Mouse (Mus musculus): ENCODE data around the gene Vwa5b1. TPM values are rescaled to one million over a fixed set of nuclear protein-coding genes. Genes with fewer than 3 reads are reported as not detected.

Vwa5b1 gene
- polyA plus RNA-seq, 1 experiment from 2014 or later, result 0.08 TPM

DNA sequence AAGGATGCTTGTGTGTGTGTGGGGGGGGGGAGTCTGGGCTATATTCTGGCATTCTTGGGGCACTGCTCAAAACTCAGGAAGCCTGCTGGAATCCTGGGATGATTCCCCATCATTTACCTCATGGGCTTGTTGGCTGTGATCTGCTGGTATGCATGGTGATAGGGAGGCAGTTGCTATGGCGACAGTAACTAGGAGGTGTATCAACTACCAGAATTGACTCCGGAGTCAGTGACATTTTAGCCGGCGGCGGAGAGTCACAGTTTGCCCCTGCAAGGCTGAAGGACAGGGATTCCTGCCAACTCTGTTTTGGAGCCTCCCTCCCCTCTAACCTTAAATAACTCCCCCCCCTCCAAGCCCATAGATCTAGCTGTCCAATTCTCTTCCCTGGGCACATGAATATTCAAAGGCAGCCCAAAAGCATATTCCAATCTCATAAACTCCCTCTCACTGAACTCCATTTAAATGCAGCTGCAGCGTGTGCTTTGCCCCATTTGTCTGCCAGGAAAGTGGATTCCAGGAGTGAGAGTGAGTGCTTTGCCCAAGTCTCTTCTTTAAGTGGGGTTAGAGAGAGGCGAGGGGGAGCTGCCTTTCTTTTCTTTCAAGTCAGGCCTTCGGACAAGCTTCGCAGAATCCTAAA is 118.4 kb downstream of the Vwa5b1 start:
- no peak overlapping the region for H3K27ac ChIP-seq (ENCODE audit: low read length)
- no peak overlapping the region for H3K9ac ChIP-seq (replicated peaks; ENCODE audit: low read depth)
- 46% methylated on average over 9 of the region's 9 CpGs for WGBS
- H3K4me1 ChIP-seq (ENCODE audit: insufficient read depth, low read depth, low read length), result no peaks in the 10 kb centered on the region
- H3K4me3 ChIP-seq (ENCODE audit: low read depth, low read length), result no peak overlapping the region
- TF ChIP-seq CTCF (IDR thresholded peaks at IDR 0.05) (no peak), EP300 (IDR thresholded peaks at IDR 0.05) (no peak)
- H3K9me3 ChIP-seq (ENCODE audit: low read length), result no peaks in the 10 kb centered on the region
- DNase-seq (ENCODE audit: low spot score) (no peak), ATAC-seq (no peak)
- no peaks in the 10 kb centered on the region for H3K27me3 ChIP-seq (replicated peaks; ENCODE audit: insufficient read depth, low read length)
- H3K4me2 ChIP-seq (replicated peaks; ENCODE audit: low read depth, low read length), result no peak overlapping the region
- no peaks in the 10 kb centered on the region for H3K36me3 ChIP-seq (ENCODE audit: insufficient read depth, low read length)

DNA sequence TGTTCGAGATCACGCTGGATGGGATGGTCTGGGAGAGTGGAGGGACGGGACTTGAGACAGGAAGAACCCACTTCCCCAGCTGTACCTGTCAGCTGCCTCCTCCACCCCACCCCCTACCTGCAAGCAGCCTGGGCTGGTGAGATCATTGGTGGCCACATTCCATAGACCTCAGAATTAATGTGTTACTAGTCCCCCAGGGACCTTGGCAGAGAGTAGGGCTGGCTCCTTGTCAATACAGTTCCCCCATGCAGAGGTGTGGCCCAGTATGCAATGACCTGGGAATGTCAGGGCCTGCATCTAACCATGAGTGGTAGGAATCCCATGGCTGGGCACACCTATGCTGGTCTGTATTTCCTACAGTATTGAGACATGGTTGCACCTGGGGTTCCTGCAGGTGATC is 119.2 kb downstream of the Vwa5b1 start:
- no peak overlapping the region for H3K27ac ChIP-seq (ENCODE audit: low read length)
- no peaks in the 10 kb centered on the region for H3K36me3 ChIP-seq (ENCODE audit: insufficient read depth, low read length)
- no peak for ATAC-seq
- WGBS, result 62% methylated on average over 3 of the region's 3 CpGs
- no peak overlapping the region for H3K9ac ChIP-seq (replicated peaks; ENCODE audit: low read depth)
- no peak for DNase-seq (ENCODE audit: low spot score)
- TF ChIP-seq CTCF (IDR thresholded peaks at IDR 0.05) (no peak), EP300 (IDR thresholded peaks at IDR 0.05) (no peak)
- no peak overlapping the region for H3K4me2 ChIP-seq (replicated peaks; ENCODE audit: low read depth, low read length)
- no peaks in the 10 kb centered on the region for H3K4me1 ChIP-seq (ENCODE audit: insufficient read depth, low read depth, low read length)
- no peaks in the 10 kb centered on the region for H3K27me3 ChIP-seq (replicated peaks; ENCODE audit: insufficient read depth, low read length)
- no peaks in the 10 kb centered on the region for H3K9me3 ChIP-seq (ENCODE audit: low read length)
- no peak overlapping the region for H3K4me3 ChIP-seq (ENCODE audit: low read depth, low read length)

Other genes with a start within 250 kb of the Vwa5b1 start
- gene Fam43b, start 239.4 kb downstream of the Vwa5b1 start, polyA plus RNA-seq (2015; fragmentation: Nextera tagmentation; extraction: Ambion mirVana), result 0.05 TPM in 1 of 2 replicates, not detected in the other
- 12.3 and 13.1 TPM in 2 replicates for gene Mul1, start 201.2 kb downstream of the Vwa5b1 start, polyA plus RNA-seq (2015; fragmentation: Nextera tagmentation; extraction: Ambion mirVana)
- gene Camk2n1, start 181.6 kb downstream of the Vwa5b1 start, polyA plus RNA-seq (2015; fragmentation: Nextera tagmentation; extraction: Ambion mirVana), result 10.9 and 12.7 TPM in 2 replicates
- gene Pla2g2c, start 88.9 kb upstream of the Vwa5b1 start, polyA plus RNA-seq (2015; fragmentation: Nextera tagmentation; extraction: Ambion mirVana), result 0.43 and 0.53 TPM in 2 replicates
- 10.1 and 11.7 TPM in 2 replicates for gene Ubxn10, start 101.3 kb upstream of the Vwa5b1 start, polyA plus RNA-seq (2015; fragmentation: Nextera tagmentation; extraction: Ambion mirVana)
- not detected in 2 replicates for gene Pla2g2f, start 121.7 kb upstream of the Vwa5b1 start, polyA plus RNA-seq (2015; fragmentation: Nextera tagmentation; extraction: Ambion mirVana)
- gene Pla2g2d, start 139.9 kb upstream of the Vwa5b1 start, polyA plus RNA-seq (2015; fragmentation: Nextera tagmentation; extraction: Ambion mirVana), result not detected in 2 replicates
- 0.29 TPM in 1 of 2 replicates, not detected in the other for gene Pla2g5, start 227.6 kb upstream of the Vwa5b1 start, polyA plus RNA-seq (2015; fragmentation: Nextera tagmentation; extraction: Ambion mirVana)
- not detected in 2 replicates for gene Gm13030, start 238.1 kb upstream of the Vwa5b1 start, polyA plus RNA-seq (2015; fragmentation: Nextera tagmentation; extraction: Ambion mirVana)
- not detected in 2 replicates for gene Pla2g2e, start 242.1 kb upstream of the Vwa5b1 start, polyA plus RNA-seq (2015; fragmentation: Nextera tagmentation; extraction: Ambion mirVana)